Mouse (Mus musculus): Measurements from ENCODE around the gene Tmem255b. TPM values are rescaled to one million over a fixed set of nuclear protein-coding genes. Genes with fewer than 3 reads are reported as not detected.

Gene Tmem255b
- polyA plus RNA-seq, 1 experiment = 1.1 TPM

DNA sequence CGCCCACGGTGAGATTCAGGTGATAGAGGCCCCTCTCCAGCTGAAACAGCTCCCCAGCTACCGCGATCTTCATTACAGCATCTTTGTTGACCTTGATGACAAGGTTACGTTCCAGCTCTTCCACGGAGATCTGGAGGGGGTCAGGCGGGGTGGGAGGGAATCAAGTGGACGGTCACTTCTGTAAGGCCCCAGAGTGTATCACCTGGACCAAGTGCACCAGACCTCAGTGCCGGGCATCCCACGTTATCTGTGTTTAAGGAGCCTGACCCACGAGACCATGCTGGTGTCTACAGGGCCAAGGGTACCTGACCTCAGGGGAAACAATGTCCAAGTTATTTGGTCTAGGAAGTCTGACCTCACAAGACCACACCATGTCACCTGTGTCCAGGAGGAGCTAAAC, 36.5 kb downstream of the Tmem255b start:
- Histone ChIP-seq H3K27ac (ENCODE audit: insufficient read depth, low read length) (no peak overlapping the region), H3K4me3 (ENCODE audit: extremely low read depth, insufficient read depth, insufficient read length) (no peak overlapping the region), H3K36me3 (ENCODE audit: control insufficient read depth, insufficient read depth, low read length) (no peaks in the 10 kb centered on the region), H3K27me3 (ENCODE audit: control insufficient read depth, insufficient read depth, low read length) (no peaks in the 10 kb centered on the region), H3K4me1 (ENCODE audit: control insufficient read depth, insufficient read depth, insufficient read length) (no peaks in the 10 kb centered on the region)
- no peak for DNase-seq (ENCODE audit: low read depth in 1 of 2, low spot score in 2 of 2)
- 93% methylated on average over 11 of the region's 11 CpGs for whole genome bisulfite sequencing
- TF ChIP-seq POLR2A (IDR thresholded peaks at IDR 0.05; ENCODE audit: low read depth, low read length) (no peak), CTCF (IDR thresholded peaks at IDR 0.05; ENCODE audit: extremely low read depth, insufficient read depth, insufficient read length, insufficient replicate concordance) (no peak)

DNA sequence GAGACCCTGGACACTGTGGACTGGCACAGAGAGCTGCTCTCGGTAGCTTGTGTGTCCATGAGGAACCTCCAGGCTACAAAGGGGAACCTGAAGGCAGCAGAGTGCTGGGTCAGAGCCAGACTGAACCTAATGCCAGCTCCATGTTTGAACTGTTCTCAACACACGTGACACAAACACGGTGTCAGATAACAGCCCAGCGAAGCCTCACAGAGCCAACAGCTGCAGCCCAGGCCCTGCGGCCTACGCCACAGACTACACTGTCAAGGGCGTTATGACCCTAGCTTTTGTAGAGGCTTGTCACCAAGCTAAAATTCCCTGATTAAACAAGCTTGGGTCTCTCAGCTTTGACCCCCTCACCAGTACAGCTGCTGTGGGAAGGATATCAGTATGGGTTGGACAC, 37.3 kb downstream of the Tmem255b start:
- Histone ChIP-seq H3K4me1 (ENCODE audit: control insufficient read depth, insufficient read depth, insufficient read length) (no peaks in the 10 kb centered on the region), H3K4me3 (ENCODE audit: extremely low read depth, insufficient read depth, insufficient read length) (no peak overlapping the region), H3K27me3 (ENCODE audit: control insufficient read depth, insufficient read depth, low read length) (no peaks in the 10 kb centered on the region), H3K27ac (ENCODE audit: insufficient read depth, low read length) (no peak overlapping the region), H3K36me3 (ENCODE audit: control insufficient read depth, insufficient read depth, low read length) (no peaks in the 10 kb centered on the region)
- 82% methylated on average over 7 of the region's 7 CpGs for WGBS
- TF ChIP-seq POLR2A (IDR thresholded peaks at IDR 0.05; ENCODE audit: low read depth, low read length) (no peak), CTCF (IDR thresholded peaks at IDR 0.05; ENCODE audit: extremely low read depth, insufficient read depth, insufficient read length, insufficient replicate concordance) (no peak)
- DNase-seq (ENCODE audit: low read depth in 1 of 2, low spot score in 2 of 2) = no peak

DNA sequence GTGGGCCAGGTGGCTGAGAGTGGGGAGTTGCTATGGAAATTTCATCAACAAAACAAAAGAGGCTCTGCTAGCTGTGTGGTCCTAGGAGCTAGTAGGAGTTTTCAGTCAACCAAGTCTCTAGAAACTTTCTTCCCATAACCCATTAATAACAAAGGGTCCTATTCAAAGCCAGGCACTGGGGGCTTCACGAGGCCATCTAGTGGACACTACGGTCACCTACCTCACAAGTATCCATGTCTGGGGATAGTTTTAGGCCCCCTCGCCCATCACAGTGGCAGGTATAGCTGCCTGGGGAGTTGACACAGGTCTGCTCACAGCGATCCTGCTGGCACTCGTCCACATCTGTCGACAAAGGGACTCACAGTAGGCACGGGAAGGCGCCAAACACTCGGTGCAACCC, 40.9 kb downstream of the Tmem255b start:
- H3K4me1 ChIP-seq (ENCODE audit: control insufficient read depth, insufficient read depth, insufficient read length) = no peaks in the 10 kb centered on the region
- TF ChIP-seq POLR2A (IDR thresholded peaks at IDR 0.05; ENCODE audit: low read depth, low read length) = no peak
- no peaks in the 10 kb centered on the region for H3K36me3 ChIP-seq (ENCODE audit: control insufficient read depth, insufficient read depth, low read length)
- no peak for DNase-seq (ENCODE audit: low read depth in 1 of 2, low spot score in 2 of 2)
- no peaks in the 10 kb centered on the region for H3K27me3 ChIP-seq (ENCODE audit: control insufficient read depth, insufficient read depth, low read length)
- no peak overlapping the region for H3K27ac ChIP-seq (ENCODE audit: insufficient read depth, low read length)
- no peak overlapping the region for H3K4me3 ChIP-seq (ENCODE audit: extremely low read depth, insufficient read depth, insufficient read length)
- WGBS = 72% methylated on average over 9 of the region's 9 CpGs

DNA sequence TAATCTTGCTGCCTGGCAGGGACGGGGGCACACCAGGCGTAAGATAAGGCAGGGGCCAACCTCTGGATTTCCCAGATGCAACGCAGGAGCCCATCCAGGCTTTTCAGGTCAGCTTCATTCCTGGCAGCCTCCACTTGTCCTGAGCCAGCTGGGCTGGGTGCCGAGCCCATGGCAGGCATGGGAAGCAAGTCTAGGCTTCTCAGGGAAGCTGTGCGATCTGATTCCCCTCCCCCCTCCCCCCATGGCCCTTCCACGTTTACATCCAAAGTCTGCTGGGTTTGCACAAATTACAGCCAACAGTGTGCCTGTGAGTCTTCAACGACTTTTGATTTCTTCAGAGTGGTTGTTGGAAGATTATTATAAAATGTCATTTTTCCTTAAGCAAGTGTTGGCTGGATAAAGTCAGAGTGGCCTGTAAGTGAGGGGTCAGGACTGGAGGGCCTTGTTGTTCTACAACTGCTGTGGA, 46.1 kb downstream of the Tmem255b start:
- Histone ChIP-seq H3K27me3 (ENCODE audit: control insufficient read depth, insufficient read depth, low read length) (no peaks in the 10 kb centered on the region), H3K4me1 (ENCODE audit: control insufficient read depth, insufficient read depth, insufficient read length) (no peaks in the 10 kb centered on the region), H3K27ac (ENCODE audit: insufficient read depth, low read length) (no peak overlapping the region), H3K4me3 (ENCODE audit: extremely low read depth, insufficient read depth, insufficient read length) (no peak overlapping the region), H3K36me3 (ENCODE audit: control insufficient read depth, insufficient read depth, low read length) (no peaks in the 10 kb centered on the region)
- TF ChIP-seq CTCF (IDR thresholded peaks at IDR 0.05; ENCODE audit: extremely low read depth, insufficient read depth, insufficient read length, insufficient replicate concordance) (no peak), POLR2A (IDR thresholded peaks at IDR 0.05; ENCODE audit: low read depth, low read length) (no peak)
- DNase-seq (ENCODE audit: low read depth in 1 of 2, low spot score in 2 of 2) = no peak
- WGBS = 75% methylated on average over 7 of the region's 7 CpGs

DNA sequence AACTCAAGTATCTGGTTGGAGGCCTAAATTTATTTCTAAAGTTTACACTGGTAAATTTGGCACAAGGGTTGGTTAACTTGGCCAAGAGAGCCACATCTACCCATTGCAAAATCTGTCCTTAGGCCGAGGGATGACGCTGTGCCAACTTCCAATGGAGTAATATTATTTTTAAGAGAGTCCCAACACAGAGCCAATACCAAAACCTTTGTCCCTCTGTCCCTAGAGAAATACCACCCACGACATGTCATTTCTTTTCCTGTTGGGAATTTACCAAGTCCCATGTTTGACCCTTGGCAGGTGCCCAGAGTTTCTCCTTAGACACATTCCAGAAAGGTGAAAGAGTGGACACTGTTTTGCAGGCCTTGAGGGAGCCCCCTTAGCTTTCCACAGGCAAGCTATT, 46.6 kb downstream of the Tmem255b start:
- 83% methylated on average over 3 of the region's 3 CpGs for WGBS
- no peak overlapping the region for H3K4me3 ChIP-seq (ENCODE audit: extremely low read depth, insufficient read depth, insufficient read length)
- DNase-seq (ENCODE audit: low read depth in 1 of 2, low spot score in 2 of 2) = no peak
- no peaks in the 10 kb centered on the region for H3K36me3 ChIP-seq (ENCODE audit: control insufficient read depth, insufficient read depth, low read length)
- no peak for TF ChIP-seq POLR2A (IDR thresholded peaks at IDR 0.05; ENCODE audit: low read depth, low read length)
- no peak for TF ChIP-seq CTCF (IDR thresholded peaks at IDR 0.05; ENCODE audit: extremely low read depth, insufficient read depth, insufficient read length, insufficient replicate concordance)
- no peaks in the 10 kb centered on the region for H3K4me1 ChIP-seq (ENCODE audit: control insufficient read depth, insufficient read depth, insufficient read length)
- no peaks in the 10 kb centered on the region for H3K27me3 ChIP-seq (ENCODE audit: control insufficient read depth, insufficient read depth, low read length)
- H3K27ac ChIP-seq (ENCODE audit: insufficient read depth, low read length) = no peak overlapping the region

DNA sequence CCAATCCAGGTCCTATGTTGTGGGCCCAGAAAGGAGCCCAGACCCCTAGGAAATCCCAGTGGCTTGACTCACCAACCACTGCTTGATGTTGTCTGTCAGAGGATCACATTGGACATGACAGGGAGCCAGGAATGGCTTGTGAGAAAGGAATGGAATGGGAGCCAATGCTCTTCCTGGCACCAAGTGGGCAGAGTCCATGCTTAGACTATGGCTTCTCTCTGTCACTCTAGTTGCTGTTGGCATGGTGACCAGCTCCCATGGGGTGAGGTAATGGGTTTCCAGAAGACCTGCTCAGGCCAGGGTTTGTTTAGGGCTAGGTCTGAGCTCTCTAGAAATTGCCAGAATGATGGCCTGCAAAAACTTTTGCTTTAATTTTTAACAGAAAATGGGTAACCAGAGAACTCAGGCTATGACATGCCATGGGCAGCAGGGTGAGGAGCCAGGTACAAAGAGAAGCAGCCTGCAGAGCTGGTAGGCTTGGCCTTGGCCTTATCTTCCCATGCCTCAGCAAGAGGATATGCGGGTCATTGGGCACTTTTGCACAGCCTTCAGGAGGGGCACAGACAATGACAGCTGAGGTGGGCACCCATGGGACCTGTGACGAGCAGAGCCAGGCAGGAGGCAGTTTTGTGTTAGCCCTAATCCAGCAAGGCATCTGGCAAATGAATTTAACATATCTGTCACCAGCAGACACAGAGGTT, 47.3 kb downstream of the Tmem255b start:
- TF ChIP-seq POLR2A (IDR thresholded peaks at IDR 0.05; ENCODE audit: low read depth, low read length) (no peak), CTCF (IDR thresholded peaks at IDR 0.05; ENCODE audit: extremely low read depth, insufficient read depth, insufficient read length, insufficient replicate concordance) (no peak)
- H3K4me3 ChIP-seq (ENCODE audit: extremely low read depth, insufficient read depth, insufficient read length) = no peak overlapping the region
- no peaks in the 10 kb centered on the region for H3K36me3 ChIP-seq (ENCODE audit: control insufficient read depth, insufficient read depth, low read length)
- WGBS = 47% methylated on average over 2 of the region's 2 CpGs
- no peaks in the 10 kb centered on the region for H3K4me1 ChIP-seq (ENCODE audit: control insufficient read depth, insufficient read depth, insufficient read length)
- no peak overlapping the region for H3K27ac ChIP-seq (ENCODE audit: insufficient read depth, low read length)
- DNase-seq (ENCODE audit: low read depth in 1 of 2, low spot score in 2 of 2) = no peak
- no peaks in the 10 kb centered on the region for H3K27me3 ChIP-seq (ENCODE audit: control insufficient read depth, insufficient read depth, low read length)

DNA sequence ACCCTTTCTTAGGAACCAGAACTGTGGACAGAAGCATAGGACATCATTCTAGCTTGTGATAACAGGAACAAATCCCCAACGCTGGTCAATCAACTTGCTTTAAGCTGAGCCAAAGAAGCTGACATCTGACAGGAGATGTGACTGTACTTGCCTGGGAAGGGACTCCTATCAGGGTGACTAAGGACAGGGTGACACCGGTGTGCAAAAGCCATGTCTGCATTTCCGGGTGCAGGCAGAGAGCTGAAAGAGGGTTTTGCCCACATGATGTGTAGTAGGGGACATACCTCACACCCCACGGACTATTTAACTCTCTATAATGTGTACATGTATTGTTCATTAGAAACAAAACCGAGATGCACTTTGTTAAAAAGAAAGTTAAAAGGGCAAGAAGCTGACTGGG, 48.2 kb downstream of the Tmem255b start:
- Histone ChIP-seq H3K27me3 (ENCODE audit: control insufficient read depth, insufficient read depth, low read length) (no peaks in the 10 kb centered on the region), H3K27ac (ENCODE audit: insufficient read depth, low read length) (no peak overlapping the region), H3K4me3 (ENCODE audit: extremely low read depth, insufficient read depth, insufficient read length) (no peak overlapping the region), H3K4me1 (ENCODE audit: control insufficient read depth, insufficient read depth, insufficient read length) (no peaks in the 10 kb centered on the region), H3K36me3 (ENCODE audit: control insufficient read depth, insufficient read depth, low read length) (no peaks in the 10 kb centered on the region)
- WGBS = 86% methylated on average over 5 of the region's 5 CpGs
- TF ChIP-seq POLR2A (IDR thresholded peaks at IDR 0.05; ENCODE audit: low read depth, low read length) (no peak), CTCF (IDR thresholded peaks at IDR 0.05; ENCODE audit: extremely low read depth, insufficient read depth, insufficient read length, insufficient replicate concordance) (no peak)
- no peak for DNase-seq (ENCODE audit: low read depth in 1 of 2, low spot score in 2 of 2)

All from spleen, adult 2 months (tissue).